Mouse (Mus musculus): Measurements from ENCODE around the gene Tmcc2.

DNA sequence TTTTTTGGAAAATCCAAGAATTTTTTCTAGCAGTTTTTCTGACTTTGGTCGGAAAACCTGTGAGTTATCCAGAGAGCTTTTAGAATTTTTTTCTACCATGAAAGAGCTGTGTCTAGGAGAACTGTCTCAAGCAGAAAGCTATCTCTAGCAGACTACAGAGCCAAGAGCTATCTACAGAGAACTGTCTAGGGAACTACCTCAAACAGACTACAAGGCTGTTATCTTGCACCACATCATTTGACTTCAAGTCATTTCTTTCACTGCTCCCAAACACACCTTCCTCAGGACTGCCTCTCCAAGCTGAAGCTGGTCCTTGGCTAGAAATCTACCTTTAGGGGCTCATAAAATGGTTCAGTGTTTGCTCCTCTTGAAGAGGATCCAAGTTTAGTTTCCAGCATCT is 10.8 kb upstream of the Tmcc2 start:
- no peak for TF ChIP-seq CTCF (IDR thresholded peaks at IDR 0.05; ENCODE audit: low read depth, low read length)
- TF ChIP-seq GATA2 (IDR thresholded peaks at IDR 0.05; ENCODE audit: borderline replicate concordance, low read depth, low read length), result no peak
- TF ChIP-seq GATA1 (IDR thresholded peaks at IDR 0.05; ENCODE audit: borderline replicate concordance, low read length), result no peak
- no peak for TF ChIP-seq TAL1 (conservative IDR thresholded peaks at IDR 0.05; ENCODE audit: low read depth, low read length)
